Mouse (Mus musculus): ENCODE data around the gene Slc6a16. TPM values are rescaled to one million over a fixed set of nuclear protein-coding genes. Genes with fewer than 3 reads are reported as not detected.

Gene Slc6a16
- total and polyA plus RNA-seq, 3 experiments, result 0.27 TPM; not detected in 2

- DNase-seq (ENCODE audit: low spot score) (no peak), ATAC-seq (ENCODE audit: extremely low read depth, insufficient number of reproducible peaks, low FRiP score, poor library complexity, severe bottlenecking) (no peak)
- H3K27me3 ChIP-seq (ENCODE audit: insufficient read depth, low read length), result peaks cover 26% of the 10 kb centered on the region
- peaks cover 5% of the 10 kb centered on the region; the same call in 1 of the 2 replicates for H3K4me1 ChIP-seq (ENCODE audit: insufficient read depth, low read depth, low read length)
- no peaks in the 10 kb centered on the region for H3K36me3 ChIP-seq (replicated peaks)
- no peaks in the 10 kb centered on the region for H3K9me3 ChIP-seq (replicated peaks)
- no peak for TF ChIP-seq GATA1 (IDR thresholded peaks at IDR 0.05; ENCODE audit: borderline replicate concordance, low read length)
- no peak for TF ChIP-seq CTCF (IDR thresholded peaks at IDR 0.05; ENCODE audit: low read depth, low read length)
- TF ChIP-seq POLR2AphosphoS5 (IDR thresholded peaks at IDR 0.05; ENCODE audit: insufficient replicate concordance, low read depth, low read length), result no peak
- TF ChIP-seq TAL1 (conservative IDR thresholded peaks at IDR 0.05; ENCODE audit: low read depth, low read length), result no peak
- TF ChIP-seq GATA2 (IDR thresholded peaks at IDR 0.05; ENCODE audit: borderline replicate concordance, low read depth, low read length), result no peak
- H3K4me3 ChIP-seq (ENCODE audit: low read depth, low read length), result no peak overlapping the region
These were observed 32.0 kb downstream of the Slc6a16 start for GRCm38 (mm10) chr7:45272786-45273412.

- no peaks in the 10 kb centered on the region for H3K9me3 ChIP-seq (replicated peaks)
- H3K27me3 ChIP-seq (ENCODE audit: insufficient read depth, low read length), result peaks cover 22% of the 10 kb centered on the region
- TF ChIP-seq CTCF (IDR thresholded peaks at IDR 0.05; ENCODE audit: low read depth, low read length) (no peak), TAL1 (conservative IDR thresholded peaks at IDR 0.05; ENCODE audit: low read depth, low read length) (no peak)
- no peak for ATAC-seq (ENCODE audit: extremely low read depth, insufficient number of reproducible peaks, low FRiP score, poor library complexity, severe bottlenecking)
- peaks cover 5% of the 10 kb centered on the region; the same call in 1 of the 2 replicates for H3K4me1 ChIP-seq (ENCODE audit: insufficient read depth, low read depth, low read length)
- no peak overlapping the region for H3K4me3 ChIP-seq (ENCODE audit: low read depth, low read length)
- no peaks in the 10 kb centered on the region for H3K36me3 ChIP-seq (replicated peaks)
- no peak for DNase-seq (ENCODE audit: low spot score)
These were observed 32.8 kb downstream of the Slc6a16 start for GRCm38 (mm10) chr7:45273672-45274071.

GRCm38 (mm10) chr7:45277136-45277760 is 36.4 kb downstream of the Slc6a16 start, which contains the start of gene Slc6a21:
Gene Slc6a21, plus strand, starts transcription at chr7:45277513.
- no peak for TF ChIP-seq GATA2 (IDR thresholded peaks at IDR 0.05; ENCODE audit: borderline replicate concordance, low read depth, low read length)
- peak; percentile 42; the same call in 1 of the 2 replicates for TF ChIP-seq CTCF (IDR thresholded peaks at IDR 0.05; ENCODE audit: low read depth, low read length)

GRCm38 (mm10) chr7:45286486-45286885 is 45.6 kb downstream of the Slc6a16 start:
- no peaks in the 10 kb centered on the region for H3K4me1 ChIP-seq (ENCODE audit: insufficient read depth, low read depth, low read length)
- ATAC-seq (ENCODE audit: extremely low read depth, insufficient number of reproducible peaks, low FRiP score, poor library complexity, severe bottlenecking), result no peak
- H3K4me3 ChIP-seq (ENCODE audit: low read depth, low read length), result no peak overlapping the region
- no peaks in the 10 kb centered on the region for H3K9me3 ChIP-seq (replicated peaks)
- no peak for DNase-seq (ENCODE audit: low spot score)
- peaks cover 10% of the 10 kb centered on the region; the same call in 1 of the 2 replicates for H3K27me3 ChIP-seq (ENCODE audit: insufficient read depth, low read length)
- TF ChIP-seq TAL1 (conservative IDR thresholded peaks at IDR 0.05; ENCODE audit: low read depth, low read length) (no peak), POLR2AphosphoS5 (IDR thresholded peaks at IDR 0.05; ENCODE audit: insufficient replicate concordance, low read depth, low read length) (no peak), GATA1 (IDR thresholded peaks at IDR 0.05; ENCODE audit: borderline replicate concordance, low read length) (no peak), CTCF (IDR thresholded peaks at IDR 0.05; ENCODE audit: low read depth, low read length) (no peak), GATA2 (IDR thresholded peaks at IDR 0.05; ENCODE audit: borderline replicate concordance, low read depth, low read length) (no peak)
- no peaks in the 10 kb centered on the region for H3K36me3 ChIP-seq (replicated peaks)

More at GRCm38 (mm10) chr7:45277136-45277760, 36.4 kb downstream of the Slc6a16 start, which contains the start of gene Slc6a21:
- peaks cover 5% of the 10 kb centered on the region; the same call in 1 of the 2 replicates for H3K4me1 ChIP-seq (ENCODE audit: insufficient read depth, low read depth, low read length)
- ATAC-seq (ENCODE audit: extremely low read depth, insufficient number of reproducible peaks, low FRiP score, poor library complexity, severe bottlenecking) (no peak), DNase-seq (ENCODE audit: low spot score) (peak; percentile 27)
- H3K9me3 ChIP-seq (replicated peaks), result no peaks in the 10 kb centered on the region
- H3K36me3 ChIP-seq (replicated peaks), result no peaks in the 10 kb centered on the region
- peaks cover 22% of the 10 kb centered on the region for H3K27me3 ChIP-seq (ENCODE audit: insufficient read depth, low read length)
- H3K4me3 ChIP-seq (ENCODE audit: low read depth, low read length), result no peak within 1 kb of the TSS

- TF ChIP-seq POLR2AphosphoS5 (IDR thresholded peaks at IDR 0.05; ENCODE audit: insufficient replicate concordance, low read depth, low read length) (no peak), GATA1 (IDR thresholded peaks at IDR 0.05; ENCODE audit: borderline replicate concordance, low read length) (no peak), GATA2 (IDR thresholded peaks at IDR 0.05; ENCODE audit: borderline replicate concordance, low read depth, low read length) (no peak), CTCF (IDR thresholded peaks at IDR 0.05; ENCODE audit: low read depth, low read length) (no peak), TAL1 (conservative IDR thresholded peaks at IDR 0.05; ENCODE audit: low read depth, low read length) (no peak)
- Histone ChIP-seq H3K4me3 (ENCODE audit: low read depth, low read length) (no peak overlapping the region), H3K9me3 (replicated peaks) (no peaks in the 10 kb centered on the region), H3K36me3 (replicated peaks) (no peaks in the 10 kb centered on the region), H3K4me1 (ENCODE audit: insufficient read depth, low read depth, low read length) (peaks cover 3% of the 10 kb centered on the region; the same call in 1 of the 2 replicates), H3K27me3 (ENCODE audit: insufficient read depth, low read length) (peaks cover 13% of the 10 kb centered on the region)
- DNase-seq (ENCODE audit: low spot score), result no peak
- no peak for ATAC-seq (ENCODE audit: extremely low read depth, insufficient number of reproducible peaks, low FRiP score, poor library complexity, severe bottlenecking)
These were observed 55.7 kb downstream of the Slc6a16 start for GRCm38 (mm10) chr7:45296626-45297025.

GRCm38 (mm10) chr7:45297563-45297962 is 56.7 kb downstream of the Slc6a16 start:
- Histone ChIP-seq H3K9me3 (replicated peaks) (no peaks in the 10 kb centered on the region), H3K4me3 (ENCODE audit: low read depth, low read length) (no peak overlapping the region), H3K27me3 (ENCODE audit: insufficient read depth, low read length) (peaks cover 20% of the 10 kb centered on the region), H3K4me1 (ENCODE audit: insufficient read depth, low read depth, low read length) (peaks cover 3% of the 10 kb centered on the region; the same call in 1 of the 2 replicates), H3K36me3 (replicated peaks) (no peaks in the 10 kb centered on the region)
- ATAC-seq (ENCODE audit: extremely low read depth, insufficient number of reproducible peaks, low FRiP score, poor library complexity, severe bottlenecking), result no peak
- TF ChIP-seq GATA1 (IDR thresholded peaks at IDR 0.05; ENCODE audit: borderline replicate concordance, low read length), result no peak
- no peak for TF ChIP-seq POLR2AphosphoS5 (IDR thresholded peaks at IDR 0.05; ENCODE audit: insufficient replicate concordance, low read depth, low read length)
- TF ChIP-seq TAL1 (conservative IDR thresholded peaks at IDR 0.05; ENCODE audit: low read depth, low read length), result no peak
- no peak for TF ChIP-seq CTCF (IDR thresholded peaks at IDR 0.05; ENCODE audit: low read depth, low read length)
- TF ChIP-seq GATA2 (IDR thresholded peaks at IDR 0.05; ENCODE audit: borderline replicate concordance, low read depth, low read length), result no peak
- DNase-seq (ENCODE audit: low spot score), result no peak

Data from G1E (cell line).